Mouse (Mus musculus): Measurements from ENCODE around the gene Slc22a22.

- TF ChIP-seq CTCF (IDR thresholded peaks at IDR 0.05; ENCODE audit: control insufficient read depth, insufficient read depth, low read length) = peak; percentile 62
- no peak for TF ChIP-seq POLR2A (IDR thresholded peaks at IDR 0.05; ENCODE audit: borderline replicate concordance, control insufficient read depth, low read depth, low read length)
Observed at GRCm38 (mm10) chr15:57508242-57509184, 31.1 kb upstream of the Slc22a22 start.

Measured in bone marrow, adult 2 months (tissue).